Mouse (Mus musculus): Measurements from ENCODE around the gene Tmem28. TPM values are rescaled to one million over a fixed set of nuclear protein-coding genes. Genes with fewer than 3 reads are reported as not detected.

Tmem28 gene
- not detected in 2 replicates for total RNA-seq (2014; rRNA removed; ENCODE audit: low replicate concordance)
- polyA plus RNA-seq (2015; fragmentation: Nextera tagmentation; extraction: Ambion mirVana): not detected in 2 replicates

- WGBS: 12% methylated on average over 32 of the region's 82 CpGs
Observed at GRCm38 (mm10) chrX:99820790-99821395, at the start of gene Tmem28. Gene Tmem28, plus strand, starts transcription at chrX:99821021.

DNA sequence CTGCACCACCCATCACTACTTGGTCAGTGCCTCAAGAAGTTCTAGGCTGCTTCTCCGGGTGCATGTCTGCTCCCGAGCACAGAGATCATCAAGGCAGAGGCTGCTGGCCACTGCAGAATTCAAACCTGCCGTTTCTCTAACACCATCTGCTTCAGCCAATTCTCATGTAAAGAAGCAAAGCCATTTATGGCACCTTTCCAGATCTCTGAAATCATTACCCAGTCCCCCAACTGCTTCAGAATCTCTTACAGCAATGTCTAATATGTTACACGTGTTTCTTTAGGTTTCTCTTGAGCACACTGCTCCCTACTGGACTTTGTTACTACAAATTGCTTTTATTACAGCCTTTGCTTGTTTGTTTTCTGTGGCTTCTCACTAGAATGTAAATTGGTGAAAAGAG lies 40.5 kb upstream of the Tmem28 start:
- WGBS: 55% methylated on average over 4 of the region's 4 CpGs

More at GRCm38 (mm10) chrX:99820790-99821395, at the start of gene Tmem28:
- Histone ChIP-seq H3K27me3 (ENCODE audit: control insufficient read depth, insufficient read depth, low read length) (peaks cover 59% of the 10 kb centered on the region), H3K27ac (ENCODE audit: low read depth) (no peak within 1 kb of the TSS), H3K4me1 (ENCODE audit: control insufficient read depth, insufficient read depth) (no peaks in the 10 kb centered on the region), H3K9me3 (replicated peaks; ENCODE audit: control insufficient read depth, low read length) (no peaks in the 10 kb centered on the region), H3K36me3 (replicated peaks; ENCODE audit: control insufficient read depth, insufficient read depth, low read length) (no peaks in the 10 kb centered on the region), H3K9ac (replicated peaks; ENCODE audit: low read depth, low read length) (no peak within 1 kb of the TSS), H3K4me3 (ENCODE audit: low read depth, low read length) (peak within 1 kb of the TSS; percentile 45), H3K4me2 (ENCODE audit: low read depth, low read length) (peak within 1 kb of the TSS; percentile 65)
- no peak for DNase-seq (ENCODE audit: low spot score)
- no peak for ATAC-seq (ENCODE audit: insufficient read depth, low read depth)
- TF ChIP-seq CTCF (IDR thresholded peaks at IDR 0.05; ENCODE audit: low read depth) (no peak), EP300 (IDR thresholded peaks at IDR 0.05; ENCODE audit: low read depth) (no peak)

GRCm38 (mm10) chrX:99808375-99808774 lies 12.4 kb upstream of the Tmem28 start:
- Histone ChIP-seq H3K36me3 (replicated peaks; ENCODE audit: control insufficient read depth, insufficient read depth, low read length) (no peaks in the 10 kb centered on the region), H3K9me3 (replicated peaks; ENCODE audit: control insufficient read depth, low read length) (no peaks in the 10 kb centered on the region), H3K4me2 (ENCODE audit: low read depth, low read length) (no peak overlapping the region), H3K27ac (ENCODE audit: low read depth) (no peak overlapping the region), H3K27me3 (ENCODE audit: control insufficient read depth, insufficient read depth, low read length) (no peaks in the 10 kb centered on the region), H3K4me1 (ENCODE audit: control insufficient read depth, insufficient read depth) (no peaks in the 10 kb centered on the region), H3K4me3 (ENCODE audit: low read depth, low read length) (no peak overlapping the region), H3K9ac (replicated peaks; ENCODE audit: low read depth, low read length) (no peak overlapping the region)
- 30% methylated on average over 1 of the region's 1 CpGs for WGBS
- ATAC-seq (ENCODE audit: insufficient read depth, low read depth) (no peak), DNase-seq (ENCODE audit: low spot score) (no peak)
- TF ChIP-seq EP300 (IDR thresholded peaks at IDR 0.05; ENCODE audit: low read depth): no peak
- TF ChIP-seq CTCF (IDR thresholded peaks at IDR 0.05; ENCODE audit: low read depth): peak; percentile 41; the same call in 1 of the 2 replicates

More for the DNA sequence above, 40.5 kb upstream of the Tmem28 start:
- no peak overlapping the region for H3K4me3 ChIP-seq (ENCODE audit: low read depth, low read length)
- H3K4me2 ChIP-seq (ENCODE audit: low read depth, low read length): no peak overlapping the region
- no peaks in the 10 kb centered on the region for H3K27me3 ChIP-seq (ENCODE audit: control insufficient read depth, insufficient read depth, low read length)
- H3K9ac ChIP-seq (replicated peaks; ENCODE audit: low read depth, low read length): no peak overlapping the region
- H3K27ac ChIP-seq (ENCODE audit: low read depth): no peak overlapping the region
- no peaks in the 10 kb centered on the region for H3K36me3 ChIP-seq (replicated peaks; ENCODE audit: control insufficient read depth, insufficient read depth, low read length)
- no peaks in the 10 kb centered on the region for H3K9me3 ChIP-seq (replicated peaks; ENCODE audit: control insufficient read depth, low read length)
- ATAC-seq (ENCODE audit: insufficient read depth, low read depth): no peak
- H3K4me1 ChIP-seq (ENCODE audit: control insufficient read depth, insufficient read depth): no peaks in the 10 kb centered on the region
- DNase-seq (ENCODE audit: low spot score): no peak
- TF ChIP-seq EP300 (IDR thresholded peaks at IDR 0.05; ENCODE audit: low read depth) (no peak), CTCF (IDR thresholded peaks at IDR 0.05; ENCODE audit: low read depth) (no peak)

- H3K4me2 ChIP-seq (ENCODE audit: low read depth, low read length): peak overlapping the region; percentile 65
- WGBS: 17% methylated on average over 21 of the region's 22 CpGs
- peaks cover 54% of the 10 kb centered on the region for H3K27me3 ChIP-seq (ENCODE audit: control insufficient read depth, insufficient read depth, low read length)
- no peak for TF ChIP-seq EP300 (IDR thresholded peaks at IDR 0.05; ENCODE audit: low read depth)
- TF ChIP-seq CTCF (IDR thresholded peaks at IDR 0.05; ENCODE audit: low read depth): no peak
- ATAC-seq (ENCODE audit: insufficient read depth, low read depth) (peak; percentile 88), DNase-seq (ENCODE audit: low spot score) (peak; percentile 63)
- H3K9me3 ChIP-seq (replicated peaks; ENCODE audit: control insufficient read depth, low read length): no peaks in the 10 kb centered on the region
- no peaks in the 10 kb centered on the region for H3K4me1 ChIP-seq (ENCODE audit: control insufficient read depth, insufficient read depth)
- no peaks in the 10 kb centered on the region for H3K36me3 ChIP-seq (replicated peaks; ENCODE audit: control insufficient read depth, insufficient read depth, low read length)
- no peak overlapping the region for H3K27ac ChIP-seq (ENCODE audit: low read depth)
- H3K9ac ChIP-seq (replicated peaks; ENCODE audit: low read depth, low read length): no peak overlapping the region
- H3K4me3 ChIP-seq (ENCODE audit: low read depth, low read length): peak overlapping the region; percentile 45
Observed at GRCm38 (mm10) chrX:99819395-99819935, 1.4 kb upstream of the Tmem28 start.

- H3K27ac ChIP-seq (ENCODE audit: low read depth): no peak overlapping the region
- H3K4me3 ChIP-seq (ENCODE audit: low read depth, low read length): peak overlapping the region; percentile 45
- no peaks in the 10 kb centered on the region for H3K9me3 ChIP-seq (replicated peaks; ENCODE audit: control insufficient read depth, low read length)
- peak overlapping the region; percentile 65 for H3K4me2 ChIP-seq (ENCODE audit: low read depth, low read length)
- DNase-seq (ENCODE audit: low spot score): no peak
- TF ChIP-seq CTCF (IDR thresholded peaks at IDR 0.05; ENCODE audit: low read depth) (no peak), EP300 (IDR thresholded peaks at IDR 0.05; ENCODE audit: low read depth) (no peak)
- H3K27me3 ChIP-seq (ENCODE audit: control insufficient read depth, insufficient read depth, low read length): peaks cover 54% of the 10 kb centered on the region
- no peaks in the 10 kb centered on the region for H3K36me3 ChIP-seq (replicated peaks; ENCODE audit: control insufficient read depth, insufficient read depth, low read length)
- 28% methylated on average over 48 of the region's 105 CpGs for WGBS
- ATAC-seq (ENCODE audit: insufficient read depth, low read depth): peak; percentile 49; the same call in 1 of the 2 replicates
- no peaks in the 10 kb centered on the region for H3K4me1 ChIP-seq (ENCODE audit: control insufficient read depth, insufficient read depth)
- H3K9ac ChIP-seq (replicated peaks; ENCODE audit: low read depth, low read length): no peak overlapping the region
Observed at GRCm38 (mm10) chrX:99819936-99820789, 658 bp upstream of the Tmem28 start.
